ENCODE assay signal across 8 mouse cellular contexts in genomic region chr13:58807629-58808363, GRCm38 (mm10). TPM values are rescaled to one million over a fixed set of nuclear protein-coding genes. Genes with fewer than 3 reads are reported as not detected.
DNase-seq lines count a peak whose midpoint lies in the region; ATAC-seq and TF ChIP-seq lines count a peak whose summit lies in the region.

No protein-coding gene starts in this region.

- H3K27me3 ChIP-seq in forebrain, embryonic 15.5 days, result peaks cover 7% of the 10 kb centered on the region; the same call in 1 of the 2 replicates
- H3K27me3 ChIP-seq in hindbrain, embryonic 12.5 days, result peaks cover 16% of the 10 kb centered on the region
- peaks cover 13% of the 10 kb centered on the region for H3K27me3 ChIP-seq in midbrain, embryonic 13.5 days
- no peaks in the 10 kb centered on the region for H3K27me3 ChIP-seq in testis, adult 2 months (ENCODE audit: control insufficient read depth, insufficient read depth, low read length)

- TF ChIP-seq POLR2A in testis, adult 2 months (IDR thresholded peaks at IDR 0.05; ENCODE audit: control insufficient read depth, low read depth, low read length), result no peak

- WGBS in forebrain, embryonic 15.5 days, result under 1% methylated on average over 49 of the region's 50 CpGs
- WGBS in hindbrain, embryonic 12.5 days, result under 1% methylated on average over 48 of the region's 50 CpGs
- WGBS in midbrain, embryonic 13.5 days, result under 1% methylated on average over 50 of the region's 50 CpGs

- ATAC-seq in forebrain, embryonic 15.5 days (replicated peaks), result peak; percentile 68
- peak; percentile 71 for ATAC-seq in hindbrain, embryonic 12.5 days (ENCODE audit: low FRiP score)
- peak; percentile 77 for ATAC-seq in midbrain, embryonic 13.5 days

- peak overlapping the region; percentile 97 for H3K27ac ChIP-seq in forebrain, embryonic 15.5 days (replicated peaks)
- H3K27ac ChIP-seq in hindbrain, embryonic 12.5 days, result peak overlapping the region; percentile 89
- peak overlapping the region; percentile 95 for H3K27ac ChIP-seq in midbrain, embryonic 13.5 days
- no peak overlapping the region for H3K27ac ChIP-seq in testis, adult 2 months (ENCODE audit: control insufficient read depth, insufficient read depth, low read depth, low read length)

- no peaks in the 10 kb centered on the region for H3K36me3 ChIP-seq in forebrain, embryonic 15.5 days
- H3K36me3 ChIP-seq in hindbrain, embryonic 12.5 days, result no peaks in the 10 kb centered on the region
- H3K36me3 ChIP-seq in midbrain, embryonic 13.5 days, result no peaks in the 10 kb centered on the region
- H3K36me3 ChIP-seq in testis, adult 2 months (ENCODE audit: control insufficient read depth, insufficient read depth, low read length), result no peaks in the 10 kb centered on the region

- TF ChIP-seq CTCF in testis, adult 2 months (IDR thresholded peaks at IDR 0.05; ENCODE audit: control insufficient read depth, insufficient read depth, insufficient replicate concordance, low read depth, low read length), result no peak

- H3K4me3 ChIP-seq in forebrain, embryonic 15.5 days, result peak overlapping the region; percentile 87
- H3K4me3 ChIP-seq in hindbrain, embryonic 12.5 days, result peak overlapping the region; percentile 77
- peak overlapping the region; percentile 87 for H3K4me3 ChIP-seq in midbrain, embryonic 13.5 days (replicated peaks)
- H3K4me3 ChIP-seq in testis, adult 2 months (ENCODE audit: control insufficient read depth, low read depth, low read length), result peak overlapping the region; percentile 66

- DNase-seq in adrenal gland, adult (ENCODE audit: inconsistent age in 2 of 2, low spot score in 1 of 2), result peak; percentile 11 to 69
- DNase-seq in cerebellum, adult 11 months, result peak; percentile 81
- peak; percentile 89 to 90 for DNase-seq in left cerebral cortex, postnatal 10 days (ENCODE audit: extremely low spot score in 1 of 2, low spot score in 2 of 2)
- DNase-seq in spleen, postnatal 14 days (ENCODE audit: low spot score in 2 of 2), result no peak

- intact Hi-C loops in left cerebral cortex, postnatal 10 days (cut with DNase I), result loop anchor here (2.0 to 10.0 kb wide), 5 partner anchors 125 to 557 kb away; no protein-coding TSS in a partner anchor

- peak overlapping the region; percentile 89 for H3K4me2 ChIP-seq in forebrain, embryonic 15.5 days (replicated peaks)
- peak overlapping the region; percentile 95 for H3K4me2 ChIP-seq in hindbrain, embryonic 12.5 days (replicated peaks)
- H3K4me2 ChIP-seq in midbrain, embryonic 13.5 days (replicated peaks), result peak overlapping the region; percentile 74

- peaks cover 45% of the 10 kb centered on the region for H3K4me1 ChIP-seq in forebrain, embryonic 15.5 days
- peaks cover 37% of the 10 kb centered on the region for H3K4me1 ChIP-seq in hindbrain, embryonic 12.5 days
- peaks cover 45% of the 10 kb centered on the region for H3K4me1 ChIP-seq in midbrain, embryonic 13.5 days (replicated peaks)
- peaks cover 16% of the 10 kb centered on the region for H3K4me1 ChIP-seq in testis, adult 2 months (ENCODE audit: control insufficient read depth, insufficient read depth, low read length)

- H3K9me3 ChIP-seq in forebrain, embryonic 15.5 days, result no peaks in the 10 kb centered on the region
- no peaks in the 10 kb centered on the region for H3K9me3 ChIP-seq in hindbrain, embryonic 12.5 days (replicated peaks)
- H3K9me3 ChIP-seq in midbrain, embryonic 13.5 days, result no peaks in the 10 kb centered on the region

- peak overlapping the region; percentile 96 for H3K9ac ChIP-seq in forebrain, embryonic 15.5 days (replicated peaks)
- peak overlapping the region; percentile 90 for H3K9ac ChIP-seq in hindbrain, embryonic 12.5 days
- peak overlapping the region; percentile 94 for H3K9ac ChIP-seq in midbrain, embryonic 13.5 days (replicated peaks)

RNA-seq across cellular contexts. Expression of gene Ntrk2, which starts 1.4 kb away (rescaled TPM):
- 87.4 and 97.0 TPM in 2 replicates for polyA plus RNA-seq in forebrain, embryonic 15.5 days (2015; fragmentation: Nextera tagmentation; extraction: Ambion mirVana)
- 65.4 and 71.2 TPM in 2 replicates for polyA plus RNA-seq in hindbrain, embryonic 12.5 days (2016; fragmentation: Nextera tagmentation; extraction: Ambion mirVana)
- total RNA-seq in left cerebral cortex, postnatal 10 days (2021), result 100 to 1,000 TPM; 302 to 317 TPM
- polyA plus RNA-seq in midbrain, embryonic 13.5 days (2015; fragmentation: Nextera tagmentation; extraction: Ambion mirVana), result 74.6 and 78.5 TPM in 2 replicates
- 1.5 and 2.0 TPM in 2 replicates for polyA plus RNA-seq in testis, adult 2 months (2012; rRNA removed)

Comparison
In these comparisons a context has a peak if more than half of its experiments do, and no peak if none do; other contexts are left out.
1. DNase-seq: peak in adrenal gland, adult (2 of 2), cerebellum, adult 11 months (single experiment) and left cerebral cortex, postnatal 10 days (2 of 2); none in spleen, postnatal 14 days (0 of 2).
2. RNA of gene Ntrk2, which starts 1.4 kb away (polyA plus RNA-seq): 87.4 to 97.0 TPM in forebrain, embryonic 15.5 days, 74.6 to 78.5 TPM in midbrain, embryonic 13.5 days and 65.4 to 71.2 TPM in hindbrain, embryonic 12.5 days; 1.5 to 2.0 TPM in testis, adult 2 months; every median in the first group is over 10 times any median in the second.
3. Peak in every context shown above with its lines, with median percentiles within 50 percentile points of each other: ATAC-seq, H3K4me2 ChIP-seq, H3K4me3 ChIP-seq and H3K9ac ChIP-seq.